Mouse (Mus musculus): ENCODE measurements around the gene Gltpd2.
"Not testable (repeated sequence)": the region's sequence is repeated elsewhere in the genome, so short reads cannot be mapped to it uniquely, and the experiment has no call there.

Gene Gltpd2

DNA sequence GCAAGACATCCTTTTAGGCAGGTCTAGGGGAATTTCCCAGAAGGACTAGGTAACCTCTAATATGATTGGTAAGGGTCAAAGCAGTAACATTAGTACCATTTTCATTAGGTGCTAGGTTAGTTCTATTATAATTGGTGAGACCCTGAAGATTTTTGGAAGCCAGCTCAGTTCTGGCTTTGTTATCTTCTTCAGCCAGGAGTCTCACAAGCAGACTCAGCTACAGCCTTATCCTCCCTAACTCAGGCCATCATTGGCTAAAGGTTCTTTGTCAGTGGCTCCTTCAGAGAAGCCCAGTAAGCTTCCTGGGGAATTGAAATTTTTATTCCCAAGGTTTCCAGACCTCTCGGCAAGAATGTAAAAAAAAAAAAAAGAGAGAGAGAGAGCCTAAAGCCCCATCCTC is 560 bp upstream of the Gltpd2 start:
- DNase-seq = no peak

DNA sequence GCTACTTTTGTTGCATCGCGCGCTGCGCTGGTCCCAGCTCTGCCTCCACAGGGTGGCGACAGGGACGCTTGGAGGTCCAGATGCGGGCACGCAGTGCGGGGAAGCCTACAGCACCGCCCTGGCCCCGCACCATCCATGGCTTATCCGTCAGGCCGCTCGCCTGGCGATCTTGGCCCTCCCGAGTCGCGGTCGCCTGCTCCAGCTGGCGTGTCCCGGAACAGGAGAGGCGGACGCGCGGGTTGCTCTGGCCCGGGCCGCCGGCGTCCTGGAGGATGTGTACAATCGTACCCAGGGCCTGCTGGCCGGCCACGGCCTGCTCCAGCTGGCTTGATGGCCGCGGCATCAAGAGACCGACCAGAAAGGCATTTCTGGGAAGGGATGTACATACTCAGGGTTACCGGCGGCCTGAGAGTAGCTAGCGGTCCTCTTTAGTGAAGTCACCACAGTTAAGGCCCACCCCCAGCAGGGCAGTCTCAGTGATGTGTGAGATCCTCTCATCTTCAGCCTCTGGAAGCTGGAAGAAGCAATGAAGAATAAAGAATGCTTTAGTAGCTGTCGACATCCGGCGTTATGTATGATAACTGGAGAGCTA is 1.3 kb downstream of the Gltpd2 start:
- DNase-seq = peak; percentile 61 to 62

DNA sequence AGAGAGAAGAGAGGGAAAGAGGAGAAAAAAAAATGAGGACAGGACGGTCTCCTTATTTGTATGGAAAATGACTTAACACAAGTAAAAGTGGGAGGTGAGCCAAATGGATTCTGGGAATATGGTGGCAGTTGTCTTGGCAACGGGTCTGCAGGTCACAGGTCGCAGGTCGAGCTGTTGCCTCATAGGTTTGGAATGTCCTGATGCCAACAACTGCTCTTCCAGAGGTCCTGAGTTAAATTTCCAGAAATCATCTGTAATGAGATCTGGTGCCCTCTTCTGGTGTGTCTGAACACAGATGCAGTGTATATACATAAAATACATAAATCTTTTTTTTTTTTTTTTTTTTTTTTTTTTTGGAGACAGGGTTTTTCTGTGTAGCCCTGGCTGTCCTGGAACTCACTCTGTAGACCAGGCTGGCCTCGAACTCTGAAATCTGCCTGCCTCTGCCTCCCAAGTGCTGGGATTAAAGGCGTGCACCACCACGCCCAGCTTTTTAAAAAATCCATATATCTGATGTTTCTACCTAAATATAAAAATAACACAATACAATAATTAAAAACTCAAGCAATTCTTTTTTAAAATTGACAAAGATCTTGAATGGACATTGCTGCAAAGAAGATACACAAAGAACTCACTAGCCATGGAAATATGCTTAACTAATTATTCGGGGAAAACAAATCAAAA is 4.5 kb downstream of the Gltpd2 start:
- DNase-seq = not testable (repeated sequence)

DNA sequence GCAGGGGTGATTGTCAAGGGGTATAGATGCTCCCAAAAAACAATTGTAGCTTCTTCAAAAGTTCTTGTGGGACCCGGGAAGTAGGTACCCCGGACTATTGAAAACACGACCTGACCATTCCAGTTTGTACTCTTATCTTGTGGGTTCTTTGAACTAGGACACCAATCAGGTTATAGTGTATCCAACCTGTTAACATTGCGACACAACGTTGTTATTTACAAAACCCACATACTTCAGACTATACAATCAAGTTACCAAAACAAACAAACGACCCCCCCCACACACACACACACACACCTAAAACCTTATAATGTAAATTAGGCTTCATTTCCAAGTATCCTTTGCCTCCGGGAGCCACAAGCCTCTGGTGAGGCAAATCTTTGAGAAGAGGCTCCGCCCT is 5.8 kb downstream of the Gltpd2 start:
- DNase-seq = no peak

DNA sequence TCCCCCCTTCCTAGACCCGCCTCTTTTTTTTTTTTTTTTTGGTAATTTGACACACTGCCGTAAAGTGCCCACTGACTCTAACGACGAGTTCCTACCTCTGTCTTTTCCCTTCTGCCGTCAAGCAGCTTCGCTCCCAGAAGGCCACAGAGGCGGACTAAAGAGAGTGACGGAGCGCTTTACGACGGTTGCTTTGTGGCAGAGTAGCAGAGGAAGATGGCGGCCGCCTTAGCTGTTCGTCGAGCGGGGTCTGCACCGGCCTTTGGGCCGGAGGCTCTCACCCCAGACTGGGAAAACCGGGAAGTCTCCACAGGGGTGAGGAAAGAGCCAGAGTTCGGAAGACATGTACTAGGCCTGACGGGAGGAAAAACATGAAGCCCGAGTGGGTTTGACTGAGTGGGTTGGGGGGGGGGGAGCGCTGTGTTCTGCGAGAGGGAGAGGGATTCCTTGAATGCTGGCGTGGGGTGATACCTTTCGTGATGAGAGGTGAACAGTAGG is 6.2 kb downstream of the Gltpd2 start, which contains the start of gene Psmb6:
Gene Psmb6 (plus strand): TSS at position 184 of the 495 bp plus-strand sequence.
- DNase-seq = peak; percentile 91 to 95

DNA sequence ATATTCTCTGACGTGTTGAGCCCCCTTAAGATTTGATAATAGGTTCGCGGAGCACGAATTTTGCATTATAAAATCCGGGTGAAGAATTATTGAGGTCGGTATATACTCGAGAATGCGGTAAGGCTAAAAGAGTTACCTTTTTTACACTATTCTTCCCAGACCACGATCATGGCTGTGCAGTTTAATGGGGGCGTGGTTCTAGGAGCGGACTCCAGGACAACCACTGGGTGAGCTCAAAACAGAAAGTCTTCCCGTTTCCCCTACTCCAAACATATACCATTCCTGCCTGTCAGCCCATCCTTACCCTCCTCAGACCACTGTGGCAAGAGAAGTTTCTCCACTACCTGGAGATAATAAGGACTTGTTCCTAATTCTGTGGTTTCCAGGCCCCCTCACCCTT is 6.7 kb downstream of the Gltpd2 start:
- no peak for DNase-seq

- DNase-seq = no peak
Measured at GRCm38 (mm10) chr11:70526211-70526610, 7.2 kb downstream of the Gltpd2 start.

DNA sequence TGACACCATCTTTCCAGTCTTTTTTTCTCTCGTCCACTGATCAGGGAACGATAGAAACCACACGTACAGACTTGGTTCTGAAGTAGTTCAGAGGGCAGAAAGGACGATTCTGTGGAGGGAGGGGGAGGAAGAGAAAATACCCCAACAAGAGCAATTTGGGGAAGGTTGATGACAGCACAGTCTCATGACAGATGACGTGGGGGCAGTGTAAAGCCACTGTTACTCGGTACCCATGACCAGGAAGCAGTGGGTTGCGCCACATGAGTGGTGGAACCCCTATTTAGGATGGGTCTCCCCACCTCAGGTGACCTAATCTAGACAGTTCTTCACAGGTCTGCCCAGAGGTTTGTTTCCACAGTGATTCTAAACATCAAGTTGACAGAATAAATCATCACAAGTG is 9.6 kb downstream of the Gltpd2 start:
- DNase-seq = no peak

- not testable (repeated sequence) for DNase-seq
Measured at GRCm38 (mm10) chr11:70531065-70531464, 12.1 kb downstream of the Gltpd2 start.

DNA sequence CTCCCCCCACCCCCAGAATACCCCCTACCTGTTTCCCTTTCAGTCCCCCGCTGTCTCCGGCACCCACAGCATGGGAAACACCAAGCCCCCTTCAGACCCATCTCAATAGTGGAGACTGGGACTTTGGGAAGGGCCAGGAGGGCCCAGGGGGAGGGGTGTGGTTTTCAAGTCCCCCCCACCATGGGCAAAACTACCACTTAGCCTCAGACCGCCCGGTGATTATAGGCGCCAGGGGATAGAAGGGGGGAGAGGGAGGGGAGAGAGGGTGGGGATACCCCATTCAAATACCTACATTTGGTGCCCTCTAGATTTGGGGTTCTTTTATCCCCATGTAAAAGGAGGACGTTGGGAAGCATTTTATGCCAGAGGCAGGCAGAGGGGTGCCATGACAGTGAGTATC is 13.8 kb downstream of the Gltpd2 start, which contains the start of gene Gm40193:
Gene Gm40193 (minus strand): TSS at position 101 of the 400 bp plus-strand sequence.
- no peak for DNase-seq

- DNase-seq = no peak
Measured at GRCm38 (mm10) chr11:70539423-70539822, 20.4 kb downstream of the Gltpd2 start.

DNA sequence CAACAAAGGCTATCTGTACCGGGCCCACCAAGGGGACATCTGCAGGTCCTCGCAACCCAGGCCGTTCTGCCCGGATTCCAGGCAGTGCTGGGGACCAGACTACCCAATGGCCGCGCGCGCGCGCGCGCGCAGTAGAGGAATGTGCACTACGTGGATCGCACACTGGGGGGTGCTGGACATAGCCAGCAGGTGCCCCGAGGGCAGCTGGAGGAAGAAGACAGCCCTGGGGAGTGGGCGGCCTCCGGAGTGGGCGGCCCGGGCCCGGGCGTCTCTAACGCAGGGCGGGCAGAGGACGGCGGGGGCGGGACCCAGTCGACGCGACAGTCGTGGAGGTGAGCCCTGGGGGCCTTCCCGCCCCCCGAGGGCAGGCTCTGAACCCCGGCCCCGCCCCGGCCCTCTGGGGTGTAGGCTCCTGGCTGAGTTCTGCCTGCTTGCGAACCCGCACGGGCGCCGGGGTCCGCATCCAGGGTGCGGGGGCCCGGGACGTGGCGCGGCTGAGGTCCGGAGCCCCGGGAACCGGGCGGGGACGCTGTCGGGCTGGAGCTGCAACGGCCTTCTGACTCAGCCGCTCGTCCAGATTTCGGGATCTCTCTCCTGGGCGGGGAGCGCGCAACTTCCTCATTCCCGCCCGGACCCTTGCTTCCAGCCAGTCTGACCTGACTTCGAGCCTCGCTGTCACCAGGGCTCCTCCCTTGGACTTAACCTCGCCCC is 21.0 kb downstream of the Gltpd2 start, which contains the start of gene Pld2:
Gene Pld2 (plus strand): TSS at position 188 of the 711 bp plus-strand sequence.
- peak; percentile 79 to 81 for DNase-seq

DNA sequence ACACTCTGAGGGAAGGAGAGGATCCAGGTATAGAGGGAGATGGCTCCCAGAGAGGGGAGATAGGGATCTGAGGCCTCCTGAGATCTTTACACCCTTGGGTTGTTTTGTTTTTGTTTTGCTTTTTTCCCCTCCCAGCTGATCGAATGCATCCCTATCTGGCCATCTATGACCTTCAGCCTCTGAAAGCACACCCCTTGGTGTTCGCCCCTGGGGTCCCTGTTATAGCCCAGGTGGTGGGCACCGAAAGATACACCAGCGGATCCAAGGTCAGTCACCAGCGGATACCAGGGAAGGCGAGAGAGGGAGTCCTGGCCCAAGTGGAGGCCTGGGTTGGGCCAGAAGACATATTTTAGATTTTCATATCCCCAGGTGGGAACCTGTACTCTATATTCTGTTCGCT is 21.9 kb downstream of the Gltpd2 start:
- DNase-seq = no peak

DNA sequence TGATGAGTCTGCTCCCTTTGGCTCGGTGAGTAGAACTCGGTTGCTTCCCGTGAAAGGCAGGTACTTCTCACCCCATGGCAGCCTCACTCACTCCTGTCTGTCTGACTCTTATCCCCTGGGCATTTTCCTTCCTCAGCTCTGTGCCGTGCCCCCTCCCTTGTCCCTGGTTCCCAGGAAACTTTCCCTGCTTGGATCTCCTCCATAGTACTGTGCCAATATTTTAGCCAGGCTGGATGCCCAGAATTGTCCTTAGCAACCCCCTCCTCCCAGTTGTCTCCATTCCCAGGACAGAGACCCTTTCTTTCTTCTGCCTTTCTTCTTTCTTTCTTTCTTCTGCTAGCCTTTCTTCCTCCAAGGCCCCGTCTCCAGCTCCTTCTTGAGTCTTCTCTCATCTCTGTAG is 22.4 kb downstream of the Gltpd2 start:
- DNase-seq = peak; percentile 41 to 51

GRCm38 (mm10) chr11:70544496-70544895 is 25.5 kb downstream of the Gltpd2 start:
- no peak for DNase-seq

- DNase-seq = no peak
Measured at GRCm38 (mm10) chr11:70551526-70551925, 32.5 kb downstream of the Gltpd2 start.

- no peak for DNase-seq
Measured at GRCm38 (mm10) chr11:70553940-70554339, 34.9 kb downstream of the Gltpd2 start.

DNA sequence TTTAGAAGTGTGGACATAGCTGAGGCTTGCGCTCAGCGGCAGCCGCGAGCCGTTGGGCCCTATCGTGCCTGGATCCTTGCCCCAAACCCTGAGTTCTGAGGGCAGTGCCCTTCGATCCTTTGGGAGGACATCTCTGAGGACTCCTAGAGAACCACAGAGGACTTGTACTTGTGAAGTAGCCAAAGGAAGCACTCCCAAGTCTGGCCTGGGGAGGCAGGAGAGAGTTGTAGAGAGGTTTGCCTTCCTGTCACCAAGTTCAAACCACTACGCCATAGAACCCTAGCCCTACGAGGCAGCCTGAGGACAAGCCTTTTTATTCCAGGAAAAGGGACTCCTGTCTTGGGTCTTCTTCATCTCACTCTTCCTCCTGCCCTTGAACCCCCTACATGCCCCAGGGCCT is 38.5 kb downstream of the Gltpd2 start:
- DNase-seq = no peak

DNA sequence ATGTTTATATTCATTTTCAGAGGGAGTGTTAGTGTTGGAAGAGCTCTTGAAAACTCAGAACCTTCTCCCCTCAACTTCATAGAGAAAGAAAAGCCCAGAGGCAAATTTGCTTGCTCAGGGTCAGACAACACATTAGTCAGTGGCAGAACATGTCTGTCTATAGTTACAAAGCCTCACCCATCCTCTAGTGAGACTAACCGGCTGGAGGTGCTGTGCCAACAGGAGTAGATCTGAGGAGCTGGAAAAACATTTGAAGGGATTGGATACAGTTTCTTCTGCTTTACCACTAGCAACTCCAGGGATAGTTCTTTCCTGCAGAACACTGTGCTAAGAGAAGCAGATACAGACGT is 42.9 kb downstream of the Gltpd2 start:
- DNase-seq = no peak

DNA sequence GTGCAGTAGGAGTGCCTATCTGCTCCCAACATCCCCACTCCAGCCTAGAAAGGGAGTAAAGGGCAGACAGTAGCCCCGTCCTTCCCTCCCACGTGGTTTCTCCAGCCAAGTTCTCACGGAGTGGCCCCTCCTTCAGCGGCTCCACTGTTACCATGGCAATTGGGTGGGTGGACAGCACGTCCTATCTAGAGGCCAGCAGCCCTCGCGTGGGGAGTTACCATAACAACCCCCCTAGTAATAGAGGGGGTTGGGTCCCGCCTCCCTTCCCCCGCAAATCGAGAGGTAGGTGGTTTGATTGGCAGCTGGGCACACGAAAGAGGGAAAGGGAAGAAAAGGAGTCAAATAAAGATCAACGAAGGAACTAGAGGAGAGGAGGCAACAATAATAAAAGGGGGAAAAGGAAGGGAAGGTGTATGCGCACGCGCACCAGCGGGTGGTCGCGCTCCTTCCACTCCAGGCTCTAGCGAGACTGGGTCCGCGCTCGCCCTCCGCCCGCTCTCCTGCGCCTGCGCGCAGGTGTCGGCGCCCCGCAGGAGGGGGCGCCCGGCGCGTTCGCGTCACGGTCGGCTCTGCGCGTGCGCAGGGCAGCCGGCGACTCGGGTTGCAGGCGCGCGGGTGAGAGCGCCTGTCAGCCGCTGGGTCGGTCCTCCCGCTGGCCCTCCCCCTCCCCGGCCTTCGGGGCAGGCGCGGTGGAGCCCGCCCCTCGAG is 43.4 kb downstream of the Gltpd2 start, which contains the start of gene Mink1:
Gene Mink1 (plus strand): TSS at position 595 of the 708 bp plus-strand sequence.
- peak; percentile 93 to 95 for DNase-seq

- no peak for DNase-seq
Measured at GRCm38 (mm10) chr11:70562995-70563469, 44.0 kb downstream of the Gltpd2 start.

DNA sequence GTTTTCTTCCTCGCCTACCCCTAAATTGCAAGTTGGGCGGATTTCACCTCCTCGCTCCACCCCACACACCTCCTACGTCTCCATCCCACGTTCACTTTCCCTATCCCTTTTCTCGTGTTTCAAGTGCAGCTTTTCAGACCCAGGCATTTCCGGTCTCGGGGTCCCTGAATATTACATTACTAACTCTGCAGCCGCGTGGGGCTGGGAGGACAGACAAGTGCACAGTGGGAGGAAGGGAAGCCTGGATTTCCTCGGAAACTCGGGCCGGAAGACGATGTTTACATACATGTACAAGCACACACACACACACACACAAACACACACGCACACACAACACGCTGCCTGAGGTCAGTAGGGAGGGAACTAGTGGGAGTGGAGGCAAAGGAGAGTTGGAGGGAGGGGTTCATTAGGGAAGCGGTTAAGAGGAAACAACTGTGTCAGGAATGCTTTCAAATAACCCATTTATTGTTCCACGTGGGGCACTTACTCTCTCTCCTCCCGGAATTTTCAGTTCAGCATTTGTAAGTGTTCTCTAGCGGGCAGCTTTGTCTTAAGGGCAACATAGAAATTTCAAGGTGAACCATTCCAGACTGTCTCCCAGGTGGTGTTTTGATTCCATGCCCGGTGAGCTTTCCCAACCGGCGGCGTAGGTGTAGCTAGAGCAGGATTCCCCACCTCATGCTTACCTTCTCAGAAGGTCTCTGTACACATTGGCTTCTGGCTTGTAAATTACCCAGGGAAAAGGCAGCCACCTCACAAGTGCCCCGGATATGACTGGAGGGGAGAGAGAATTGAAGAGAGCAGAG is 44.7 kb downstream of the Gltpd2 start:
- DNase-seq = peak; percentile 39 to 54
